Mouse (Mus musculus) midbrain, embryonic 15.5 days (tissue): ENCODE results near the gene Gm11985. TPM values are rescaled to one million over a fixed set of nuclear protein-coding genes. Genes with fewer than 3 reads are reported as not detected.

Source experiments
- ATAC-seq: fragments of 200-750 bp; cut with Nextera tagmentation; replicated peaks from 2 replicates; pipeline ENCODE4 v1.8.0; 2017; ENCODE audit warnings: moderate TSS enrichment
- H3K27ac ChIP-seq: fragments of 300-500 bp; sonication (generic); 2 replicates; pipeline ENCODE4 v1.5.1; 2015; ENCODE audit warnings: mild to moderate bottlenecking, inconsistent platforms
- H3K27me3 ChIP-seq: fragments of 300-500 bp; sonication (generic); replicated peaks from 2 replicates; pipeline ENCODE4 v1.6.1; 2015; ENCODE audit warnings: inconsistent platforms
- H3K36me3 ChIP-seq: fragments of 300-500 bp; sonication (generic); replicated peaks from 2 replicates; pipeline ENCODE4 v1.6.1; 2015; ENCODE audit warnings: inconsistent platforms
- H3K4me1 ChIP-seq: fragments of 300-500 bp; sonication (generic); 2 replicates; pipeline ENCODE4 v1.6.1; 2015; ENCODE audit warnings: inconsistent platforms
- H3K4me2 ChIP-seq: fragments of 300-500 bp; sonication (generic); 2 replicates; pipeline ENCODE4 v1.6.1; 2015; ENCODE audit warnings: inconsistent platforms, mild to moderate bottlenecking, moderate library complexity
- H3K4me3 ChIP-seq: fragments of 300-500 bp; sonication (generic); 2 replicates; pipeline ENCODE4 v1.5.1; 2015; ENCODE audit warnings: mild to moderate bottlenecking, inconsistent platforms
- H3K9ac ChIP-seq: fragments of 300-500 bp; sonication (generic); 2 replicates; pipeline ENCODE4 v1.6.1; 2015; ENCODE audit warnings: mild to moderate bottlenecking, inconsistent platforms
- H3K9me3 ChIP-seq: fragments of 300-500 bp; sonication (generic); 2 replicates; pipeline ENCODE4 v1.6.1; 2016; ENCODE audit warnings: inconsistent platforms
- whole genome bisulfite sequencing: fragments of 180-500 bp; shearing (Covaris S2); methylation state at CpG from one replicate; pipeline ENCODE4 v1.1.7; 2015; ENCODE audit warnings: mixed read lengths; 5-methylcytosine and 5-hydroxymethylcytosine counted together
- polyA plus RNA-seq: library from polyadenylated mRNA; unstranded; fragments of >200 nt; fragmentation: Nextera tagmentation; extraction: Ambion mirVana; gene quantifications from 2 replicates; pipeline ENCODE4 v1.2.1, GENCODE M21; 2015

The Gm11985 gene
- polyA plus RNA-seq, 1 experiment from 2014 or later, result not detected

- H3K4me2 ChIP-seq, result no peak overlapping the region
- no peaks in the 10 kb centered on the region for H3K9me3 ChIP-seq
- no peak overlapping the region for H3K9ac ChIP-seq
- no peaks in the 10 kb centered on the region for H3K36me3 ChIP-seq
- no peak overlapping the region for H3K27ac ChIP-seq
- H3K27me3 ChIP-seq, result 0 out of 2 replicates have a peak, but pooled peaks cover 2% of the 10 kb centered on the region
- peaks cover 7% of the 10 kb centered on the region; the same call in 1 of the 2 replicates for H3K4me1 ChIP-seq
- H3K4me3 ChIP-seq, result no peak overlapping the region
- ATAC-seq, result no peak
- WGBS, result 86% methylated on average over 10 of the region's 10 CpGs
These were observed 10.3 kb upstream of the Gm11985 start for GRCm38 (mm10) chr11:7198481-7199256.

- Histone ChIP-seq H3K9me3 (no peaks in the 10 kb centered on the region), H3K4me2 (no peak overlapping the region), H3K4me3 (no peak overlapping the region), H3K4me1 (peaks cover 7% of the 10 kb centered on the region; the same call in 1 of the 2 replicates), H3K27ac (no peak overlapping the region), H3K27me3 (0 out of 2 replicates have a peak, but pooled peaks cover 2% of the 10 kb centered on the region), H3K9ac (no peak overlapping the region), H3K36me3 (no peaks in the 10 kb centered on the region)
- no peak for ATAC-seq
- 85% methylated on average over 19 of the region's 19 CpGs for WGBS
These were observed 9.6 kb upstream of the Gm11985 start for GRCm38 (mm10) chr11:7198006-7198405.

- Histone ChIP-seq H3K27me3 (0 out of 2 replicates have a peak, but pooled peaks cover 2% of the 10 kb centered on the region), H3K4me2 (no peak within 1 kb of the TSS), H3K4me3 (no peak within 1 kb of the TSS), H3K27ac (no peak within 1 kb of the TSS), H3K4me1 (peaks cover 7% of the 10 kb centered on the region; the same call in 1 of the 2 replicates), H3K9ac (no peak within 1 kb of the TSS), H3K9me3 (no peaks in the 10 kb centered on the region), H3K36me3 (no peaks in the 10 kb centered on the region)
- 19% methylated on average over 12 of the region's 12 CpGs for WGBS
- no peak for ATAC-seq
These were observed 9.1 kb upstream of the Gm11985 start, which contains the start of gene Igfbp1 for GRCm38 (mm10) chr11:7197491-7197941. TSS of gene Igfbp1 (plus strand) at chr11:7197782.

- ATAC-seq, result no peak
- no peak overlapping the region for H3K27ac ChIP-seq
- H3K36me3 ChIP-seq, result no peaks in the 10 kb centered on the region
- 0 out of 2 replicates have a peak, but pooled peaks cover 2% of the 10 kb centered on the region for H3K27me3 ChIP-seq
- 95% methylated on average over 4 of the region's 4 CpGs for WGBS
- no peak overlapping the region for H3K9ac ChIP-seq
- H3K4me2 ChIP-seq, result no peak overlapping the region
- H3K9me3 ChIP-seq, result no peaks in the 10 kb centered on the region
- H3K4me3 ChIP-seq, result no peak overlapping the region
- peaks cover 7% of the 10 kb centered on the region; the same call in 1 of the 2 replicates for H3K4me1 ChIP-seq
These were observed 6.9 kb upstream of the Gm11985 start for GRCm38 (mm10) chr11:7195312-7195685.

GRCm38 (mm10) chr11:7194432-7195311 is 6.3 kb upstream of the Gm11985 start:
- Histone ChIP-seq H3K9me3 (no peaks in the 10 kb centered on the region), H3K9ac (no peak overlapping the region), H3K27me3 (0 out of 2 replicates have a peak, but pooled peaks cover 2% of the 10 kb centered on the region), H3K4me1 (peaks cover 7% of the 10 kb centered on the region; the same call in 1 of the 2 replicates), H3K27ac (no peak overlapping the region), H3K36me3 (no peaks in the 10 kb centered on the region), H3K4me2 (no peak overlapping the region), H3K4me3 (no peak overlapping the region)
- 93% methylated on average over 10 of the region's 10 CpGs for WGBS
- ATAC-seq, result no peak

- peaks cover 7% of the 10 kb centered on the region; the same call in 1 of the 2 replicates for H3K4me1 ChIP-seq
- WGBS, result 82% methylated on average over 9 of the region's 9 CpGs
- no peak for ATAC-seq
These were observed 4.8 kb upstream of the Gm11985 start for GRCm38 (mm10) chr11:7193134-7193533.

GRCm38 (mm10) chr11:7192710-7193109 is 4.3 kb upstream of the Gm11985 start:
- H3K4me3 ChIP-seq, result no peak overlapping the region
- WGBS, result 70% methylated on average over 6 of the region's 6 CpGs
- no peaks in the 10 kb centered on the region for H3K9me3 ChIP-seq
- H3K4me2 ChIP-seq, result no peak overlapping the region
- no peaks in the 10 kb centered on the region for H3K27me3 ChIP-seq
- H3K9ac ChIP-seq, result no peak overlapping the region
- peaks cover 6% of the 10 kb centered on the region; the same call in 1 of the 2 replicates for H3K4me1 ChIP-seq
- H3K27ac ChIP-seq, result no peak overlapping the region
- H3K36me3 ChIP-seq, result no peaks in the 10 kb centered on the region
- no peak for ATAC-seq

More at GRCm38 (mm10) chr11:7193134-7193533, 4.8 kb upstream of the Gm11985 start:
- 0 out of 2 replicates have a peak, but pooled peaks cover 1% of the 10 kb centered on the region for H3K27me3 ChIP-seq
- no peak overlapping the region for H3K4me2 ChIP-seq
- H3K9ac ChIP-seq, result no peak overlapping the region
- H3K36me3 ChIP-seq, result no peaks in the 10 kb centered on the region
- H3K4me3 ChIP-seq, result no peak overlapping the region
- no peak overlapping the region for H3K27ac ChIP-seq
- H3K9me3 ChIP-seq, result no peaks in the 10 kb centered on the region

GRCm38 (mm10) chr11:7187472-7187871 is 897 bp downstream of the Gm11985 start:
- ATAC-seq, result no peak
- no peaks in the 10 kb centered on the region for H3K9me3 ChIP-seq
- H3K27me3 ChIP-seq, result no peaks in the 10 kb centered on the region

GRCm38 (mm10) chr11:7184420-7184819 is 3.9 kb downstream of the Gm11985 start:
- Histone ChIP-seq H3K4me2 (no peak overlapping the region), H3K4me1 (peaks cover 10% of the 10 kb centered on the region), H3K4me3 (no peak overlapping the region), H3K27me3 (no peaks in the 10 kb centered on the region), H3K27ac (no peak overlapping the region), H3K36me3 (no peaks in the 10 kb centered on the region), H3K9ac (no peak overlapping the region), H3K9me3 (no peaks in the 10 kb centered on the region)
- 45% methylated on average over 1 of the region's 1 CpGs for WGBS
- ATAC-seq, result no peak

More at GRCm38 (mm10) chr11:7187472-7187871, 897 bp downstream of the Gm11985 start:
- no peak overlapping the region for H3K27ac ChIP-seq
- no peaks in the 10 kb centered on the region for H3K36me3 ChIP-seq
- H3K4me3 ChIP-seq, result no peak overlapping the region
- H3K4me1 ChIP-seq, result peaks cover 5% of the 10 kb centered on the region
- WGBS, result 65% methylated on average over 8 of the region's 8 CpGs
- H3K9ac ChIP-seq, result no peak overlapping the region
- no peak overlapping the region for H3K4me2 ChIP-seq

GRCm38 (mm10) chr11:7182409-7183042 is 5.8 kb downstream of the Gm11985 start:
- Histone ChIP-seq H3K4me2 (no peak overlapping the region), H3K9ac (no peak overlapping the region), H3K9me3 (no peaks in the 10 kb centered on the region), H3K4me1 (peaks cover 10% of the 10 kb centered on the region), H3K27me3 (no peaks in the 10 kb centered on the region), H3K27ac (no peak overlapping the region), H3K4me3 (no peak overlapping the region), H3K36me3 (no peaks in the 10 kb centered on the region)
- 7% methylated on average over 8 of the region's 8 CpGs for WGBS
- ATAC-seq, result peak; percentile 66

- H3K9ac ChIP-seq, result no peak overlapping the region
- H3K4me1 ChIP-seq, result peaks cover 10% of the 10 kb centered on the region
- H3K36me3 ChIP-seq, result no peaks in the 10 kb centered on the region
- H3K9me3 ChIP-seq, result no peaks in the 10 kb centered on the region
- no peak overlapping the region for H3K4me2 ChIP-seq
- no peaks in the 10 kb centered on the region for H3K27me3 ChIP-seq
- H3K4me3 ChIP-seq, result no peak overlapping the region
- no peak for ATAC-seq
- no peak overlapping the region for H3K27ac ChIP-seq
- WGBS, result 92% methylated on average over 2 of the region's 2 CpGs
These were observed 9.1 kb downstream of the Gm11985 start for GRCm38 (mm10) chr11:7179276-7179675.
